Mouse (Mus musculus) liver, embryonic 14.5 days (tissue): ENCODE measurements at regions not wholly inside any gene's neighbourhood (a gene's known extent, or its start where the extent isn't known, plus 50 kb on each side); places are given as distances from the start of the nearest gene placed in this dataset.

Experiments
- CTCF ChIP-seq: IDR thresholded peaks from 2 replicates; pipeline ENCODE4 v1.5.1; 2016; ENCODE audit warnings: antibody characterized with exemption, low read depth, control low read depth
- EP300 ChIP-seq: IDR thresholded peaks from 2 replicates; pipeline ENCODE4 v1.6.1; 2016; ENCODE audit warnings: antibody characterized with exemption, low read depth

GRCm38 (mm10) chr12:9253306-9254074, 223.7 kb downstream of the Ttc32 start:
- TF ChIP-seq CTCF (no peak), EP300 (no peak)
